Mouse (Mus musculus) right cerebral cortex, postnatal 25 days (tissue): ENCODE measurements around the gene Rarg.

Experiments
- DNase-seq: peaks from one replicate; pipeline ENCODE4 v3.0.0; 2022

Gene Rarg

DNA sequence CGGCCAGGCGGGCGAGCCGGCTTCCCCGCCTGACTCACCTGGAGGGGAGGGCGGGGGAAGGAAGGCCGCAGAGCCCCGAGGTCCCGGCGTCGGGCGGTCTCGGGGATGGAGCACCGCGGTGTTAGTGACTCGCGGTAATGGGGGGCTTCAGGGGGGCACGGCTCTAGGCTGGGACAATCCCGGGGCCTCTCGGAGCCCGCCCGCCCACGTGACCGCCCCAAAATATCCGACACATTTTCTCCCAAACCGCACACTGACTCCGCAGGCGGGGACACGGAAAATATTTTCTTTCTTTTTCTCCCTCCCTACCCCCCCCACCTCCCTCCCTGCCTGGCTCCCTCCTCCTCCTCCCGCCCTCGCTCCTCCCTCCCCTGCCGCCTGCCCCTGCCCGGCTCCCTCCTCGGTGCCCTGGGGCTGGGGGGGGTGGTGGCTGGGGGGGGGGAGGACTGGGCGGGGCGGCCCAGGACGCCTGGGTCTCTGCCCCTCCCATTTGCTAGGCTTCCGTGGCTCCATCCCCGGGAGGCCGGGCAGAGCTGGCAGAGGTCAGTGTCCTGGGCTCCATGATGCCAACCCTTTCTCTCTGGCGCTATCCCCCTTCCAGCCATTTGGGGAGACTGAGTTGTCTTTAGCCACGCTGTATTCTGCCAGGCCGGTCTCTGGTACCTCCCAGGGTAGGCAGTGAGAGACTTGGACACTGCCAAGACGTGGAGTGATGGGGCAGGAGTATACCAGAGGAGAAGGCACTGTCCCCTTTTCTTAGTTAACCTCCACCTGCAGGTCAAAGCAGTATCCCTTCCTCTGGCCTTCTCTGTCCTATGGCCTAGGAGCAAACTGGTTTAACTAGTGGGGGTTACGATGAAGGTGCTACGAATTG lies at the start of gene Rarg:
Gene Rarg (minus strand): TSS at position 316 of the 874 bp plus-strand sequence.
- DNase-seq, result peak; percentile 27

DNA sequence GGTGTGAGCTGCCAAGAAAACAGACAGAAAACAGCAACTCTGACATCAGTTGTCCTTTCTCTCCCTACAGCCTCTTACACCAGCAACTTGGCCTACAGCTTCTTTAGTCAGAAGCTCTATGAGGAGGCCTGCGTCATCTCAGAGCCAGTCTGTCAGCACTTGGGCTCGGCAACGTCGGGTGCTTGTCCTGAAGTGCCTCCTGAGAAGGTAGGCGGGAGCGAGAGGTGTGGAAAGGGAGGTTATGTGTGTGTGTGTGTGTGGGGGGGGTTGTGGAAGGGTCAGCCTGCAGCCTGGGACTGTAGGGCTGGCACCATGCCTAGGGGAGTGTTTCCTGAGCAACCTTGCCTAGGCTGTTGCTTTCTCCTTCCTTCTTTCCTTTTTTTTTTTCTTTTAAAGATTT lies 45.2 kb upstream of the Rarg start:
- no peak for DNase-seq

DNA sequence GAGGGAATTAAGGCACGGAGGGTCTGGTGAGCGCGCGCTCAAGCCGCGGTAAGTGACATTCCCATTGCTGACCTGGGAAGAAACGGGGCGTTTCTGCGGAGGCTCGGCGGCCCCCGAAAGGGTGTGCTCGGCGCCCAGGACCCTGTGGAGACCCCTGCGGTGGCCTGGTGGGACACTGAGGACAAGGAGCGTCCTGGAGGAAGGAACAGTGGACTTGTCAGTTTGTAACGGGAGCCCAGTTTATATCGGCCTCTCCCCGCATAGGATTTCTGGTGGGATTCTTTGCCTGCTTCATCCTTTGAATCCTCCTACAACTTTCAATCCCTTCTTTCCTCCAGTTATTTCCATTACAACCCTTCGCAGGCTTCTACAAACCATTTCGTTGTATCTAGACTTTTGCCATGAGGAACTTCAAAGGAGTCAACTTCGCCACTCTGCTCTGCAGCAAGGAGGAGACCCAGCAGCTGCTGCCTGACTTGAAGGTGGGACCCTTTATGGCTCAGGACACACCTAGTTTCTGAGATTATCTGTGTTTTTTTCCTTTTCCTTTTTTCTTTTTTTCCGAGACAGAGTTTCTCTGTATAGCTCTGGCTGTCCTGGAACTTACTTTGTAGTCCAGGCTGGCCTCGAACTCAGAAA lies 39.2 kb upstream of the Rarg start:
- DNase-seq, result no peak

DNA sequence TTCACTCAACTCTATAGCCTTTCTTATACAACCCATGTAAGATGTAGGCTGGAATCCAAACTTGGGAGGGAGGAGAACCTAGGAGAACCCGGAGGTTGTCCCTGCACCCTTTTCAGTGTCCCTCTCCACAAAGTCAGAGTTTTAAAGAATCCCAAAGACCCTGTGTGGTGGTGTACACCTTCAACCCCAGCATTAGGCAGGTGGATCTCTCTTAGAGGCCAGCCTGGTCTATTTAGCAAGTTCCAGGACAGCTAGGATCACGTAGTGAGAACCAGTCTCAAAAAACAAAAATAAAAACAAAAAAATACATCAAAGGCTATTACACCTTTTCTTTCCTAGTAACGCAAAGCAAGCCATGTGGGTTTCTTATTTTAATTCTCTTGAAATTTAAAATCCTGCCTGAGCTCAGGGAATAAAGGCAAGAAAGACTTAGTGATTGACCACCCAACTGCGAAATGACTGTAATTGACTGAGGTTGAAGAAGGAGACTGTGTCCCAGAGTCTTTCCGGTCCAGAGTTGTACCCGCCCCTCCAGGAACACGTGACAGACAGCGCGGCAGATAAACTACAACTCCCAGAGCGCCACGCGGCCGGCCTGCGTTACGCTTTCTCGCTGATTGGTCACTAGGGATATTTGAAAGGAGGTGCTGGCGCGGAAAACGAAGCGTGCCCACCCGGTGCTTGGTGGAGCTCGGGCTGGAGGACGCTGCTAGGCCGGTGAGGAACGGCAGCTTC lies 38.5 kb upstream of the Rarg start, which contains the start of gene Espl1:
Gene Espl1 (plus strand): TSS at position 634 of the 735 bp plus-strand sequence.
- peak; percentile 92 for DNase-seq

DNA sequence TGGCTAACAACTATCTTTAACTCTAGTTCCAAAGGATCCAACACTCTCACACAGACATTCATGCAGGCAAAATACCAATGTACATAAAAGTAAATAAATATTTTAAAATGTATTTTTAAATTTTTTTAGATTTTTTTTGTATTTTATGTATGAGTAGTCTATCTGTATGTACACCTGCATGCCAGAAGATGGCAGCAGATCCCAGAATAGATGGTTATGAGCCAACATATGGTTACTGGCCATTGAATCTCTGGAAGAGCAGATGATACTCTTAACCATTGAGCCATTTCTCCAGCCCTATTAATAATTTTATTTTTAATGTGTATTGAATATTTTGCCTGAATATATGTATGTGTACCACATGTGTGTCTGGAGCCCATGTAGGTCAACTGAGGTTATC lies 30.1 kb upstream of the Rarg start:
- no peak for DNase-seq

DNA sequence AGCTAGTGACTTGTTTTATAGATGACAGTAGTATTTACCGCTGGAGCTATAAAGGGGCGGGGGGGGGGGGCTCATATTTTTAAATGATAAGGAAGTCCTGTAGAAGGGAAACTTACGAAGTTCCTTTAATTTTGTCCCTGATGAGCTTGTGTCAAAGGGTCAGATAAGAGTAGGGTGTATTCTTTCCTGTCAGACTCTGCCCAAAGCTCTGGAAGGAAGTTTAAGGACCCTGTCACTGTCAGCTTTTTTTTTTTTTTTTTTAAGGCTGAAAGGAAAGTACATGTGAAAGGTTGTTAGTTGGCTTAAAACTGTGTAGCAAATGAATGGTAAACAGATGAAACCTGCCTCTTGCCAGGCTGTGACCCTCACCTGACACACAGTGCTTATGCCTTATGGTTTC lies 26.3 kb upstream of the Rarg start:
- no peak for DNase-seq

DNA sequence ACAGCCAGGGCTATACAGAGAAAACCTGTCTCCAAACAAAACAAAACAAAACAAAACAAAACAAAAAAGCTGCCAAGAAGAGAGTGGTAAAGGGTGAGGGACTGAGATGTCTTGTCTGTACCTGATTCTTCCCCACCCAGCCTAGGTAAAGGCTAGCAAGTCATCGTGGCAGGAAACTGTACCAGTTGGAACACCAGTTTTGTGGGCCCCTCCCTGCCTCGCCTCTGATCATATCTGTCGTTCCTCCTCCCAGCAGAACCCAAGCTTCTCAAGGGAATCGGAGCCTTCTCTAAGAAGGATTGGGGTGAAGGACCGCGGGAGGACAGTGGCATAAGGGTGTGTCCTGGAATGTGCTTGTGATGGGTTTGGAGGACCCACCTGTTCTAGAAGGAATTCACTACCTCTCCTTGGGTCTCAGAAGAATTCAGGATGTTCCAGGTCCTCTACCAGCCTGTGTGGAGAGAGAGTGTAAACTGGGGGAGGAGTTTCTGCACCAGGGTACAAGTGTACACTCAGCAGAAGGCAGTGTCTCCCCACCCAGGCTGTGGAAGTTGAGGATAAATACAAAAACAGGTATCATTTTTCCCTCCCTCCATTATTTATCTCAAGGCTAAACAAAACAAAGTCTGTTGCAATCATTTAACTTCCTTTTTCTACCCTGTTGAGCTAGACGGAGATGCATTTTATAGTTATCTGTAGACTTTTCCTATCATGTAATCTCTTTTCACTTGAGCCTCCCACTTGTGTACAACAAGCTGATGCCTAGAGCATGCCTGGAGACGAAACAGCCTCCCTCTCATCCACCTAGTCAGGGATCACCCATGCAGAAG lies 25.4 kb upstream of the Rarg start:
- no peak for DNase-seq

DNA sequence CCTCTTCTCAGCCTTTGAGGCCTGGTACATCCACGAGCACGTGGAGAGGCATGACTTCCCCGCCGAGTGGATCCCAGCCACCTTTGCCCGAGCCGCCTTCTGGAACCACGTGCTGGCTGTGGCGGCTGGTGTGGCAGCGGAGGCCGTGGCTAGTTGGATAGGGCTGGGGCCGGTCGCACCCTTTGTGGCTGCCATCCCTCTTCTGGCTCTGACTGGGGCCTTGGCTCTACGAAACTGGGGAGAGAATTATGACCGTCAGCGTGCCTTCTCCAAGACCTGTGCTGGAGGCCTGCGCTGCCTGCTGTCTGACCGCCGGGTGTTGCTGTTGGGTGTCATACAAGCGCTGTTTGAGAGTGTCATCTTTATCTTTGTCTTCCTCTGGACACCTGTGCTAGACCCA lies 23.3 kb upstream of the Rarg start:
- no peak for DNase-seq

DNA sequence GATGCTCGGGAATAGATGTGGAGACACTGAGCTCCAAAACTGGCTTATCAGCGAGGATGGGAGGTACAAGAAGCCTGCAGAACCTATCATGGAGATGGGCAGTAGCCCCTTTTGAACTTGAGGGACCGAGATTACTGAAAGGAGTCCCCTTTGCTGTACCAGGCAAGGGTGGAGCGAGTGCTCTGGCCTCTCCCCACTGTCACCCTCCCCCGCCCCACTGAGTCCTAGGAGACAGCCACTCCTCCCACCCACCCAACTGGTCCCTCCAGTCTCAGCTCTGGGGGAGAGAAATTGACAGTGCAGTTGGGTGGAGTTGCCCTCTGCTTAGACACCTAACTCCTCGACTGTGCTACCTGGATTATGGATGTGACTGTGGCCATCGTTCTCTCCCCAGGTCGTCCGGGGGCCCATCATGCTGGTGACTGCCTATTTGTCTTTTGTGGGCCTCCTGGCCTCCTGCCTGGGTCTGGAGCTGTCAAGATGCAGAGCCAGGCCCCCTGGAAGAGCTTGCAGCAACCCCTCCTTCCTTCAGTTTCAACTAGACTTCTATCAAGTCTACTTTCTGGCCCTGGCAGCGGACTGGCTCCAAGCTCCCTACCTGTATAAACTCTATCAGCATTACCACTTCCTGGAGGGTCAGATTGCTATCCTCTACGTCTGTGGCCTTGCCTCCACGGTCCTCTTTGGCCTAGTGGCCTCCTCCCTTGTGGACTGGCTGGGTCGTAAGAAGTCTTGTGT lies 22.6 kb upstream of the Rarg start:
- DNase-seq, result no peak

DNA sequence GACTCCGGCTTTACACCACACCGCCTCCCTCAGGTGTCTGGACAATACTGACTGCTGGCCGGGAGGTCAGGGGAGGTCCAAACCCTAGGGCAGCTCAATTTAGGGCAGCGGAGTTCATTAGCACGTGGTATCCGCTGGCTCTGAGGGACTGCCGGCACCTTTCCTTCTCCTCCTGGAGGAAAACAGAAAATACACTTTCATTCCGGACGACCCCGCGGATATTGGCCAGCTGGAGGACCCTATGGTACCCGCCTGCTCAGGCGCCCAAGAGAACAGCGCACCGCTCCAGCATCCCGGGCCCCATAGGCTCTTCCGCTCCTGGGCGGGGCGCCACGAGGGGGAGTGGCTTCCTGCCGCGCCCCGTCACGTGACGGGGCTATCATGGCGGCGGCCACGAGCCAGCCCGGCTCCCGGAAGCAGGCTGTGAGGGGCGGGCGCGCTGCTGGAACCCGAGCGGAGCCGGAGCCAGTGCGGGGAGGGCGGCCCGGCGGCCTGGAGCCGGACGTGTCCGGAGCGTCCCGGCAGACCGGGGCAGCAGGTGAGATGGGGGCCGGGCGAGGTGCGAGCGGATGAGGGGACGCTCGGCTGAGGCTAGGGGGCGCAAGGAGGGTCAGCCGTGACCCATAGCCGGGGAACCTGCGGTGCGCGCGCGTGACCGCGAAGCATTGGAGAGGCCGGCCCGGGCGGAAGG lies 21.9 kb upstream of the Rarg start, which contains the start of gene Mfsd5:
Gene Mfsd5 (plus strand): TSS at position 363 of the 691 bp plus-strand sequence.
- peak; percentile 85 for DNase-seq

DNA sequence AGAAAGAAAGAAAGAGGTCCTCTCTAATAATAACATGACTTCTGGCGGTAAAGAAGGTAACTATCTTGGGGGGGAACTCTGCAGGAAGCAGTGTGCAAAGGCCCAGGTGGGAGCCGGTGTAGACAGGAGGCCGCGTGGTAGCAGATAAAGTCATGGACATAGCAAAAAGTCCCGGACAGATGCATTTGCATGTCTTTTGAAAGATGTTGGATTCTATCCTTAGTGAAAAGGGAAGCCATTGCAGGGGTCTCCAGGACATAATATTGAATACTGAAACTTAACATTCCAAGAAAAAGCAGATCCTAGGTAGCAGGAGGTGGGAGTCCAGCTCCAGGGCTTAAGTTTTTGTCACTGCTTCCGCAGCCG lies 21.4 kb upstream of the Rarg start:
- DNase-seq, result no peak

DNA sequence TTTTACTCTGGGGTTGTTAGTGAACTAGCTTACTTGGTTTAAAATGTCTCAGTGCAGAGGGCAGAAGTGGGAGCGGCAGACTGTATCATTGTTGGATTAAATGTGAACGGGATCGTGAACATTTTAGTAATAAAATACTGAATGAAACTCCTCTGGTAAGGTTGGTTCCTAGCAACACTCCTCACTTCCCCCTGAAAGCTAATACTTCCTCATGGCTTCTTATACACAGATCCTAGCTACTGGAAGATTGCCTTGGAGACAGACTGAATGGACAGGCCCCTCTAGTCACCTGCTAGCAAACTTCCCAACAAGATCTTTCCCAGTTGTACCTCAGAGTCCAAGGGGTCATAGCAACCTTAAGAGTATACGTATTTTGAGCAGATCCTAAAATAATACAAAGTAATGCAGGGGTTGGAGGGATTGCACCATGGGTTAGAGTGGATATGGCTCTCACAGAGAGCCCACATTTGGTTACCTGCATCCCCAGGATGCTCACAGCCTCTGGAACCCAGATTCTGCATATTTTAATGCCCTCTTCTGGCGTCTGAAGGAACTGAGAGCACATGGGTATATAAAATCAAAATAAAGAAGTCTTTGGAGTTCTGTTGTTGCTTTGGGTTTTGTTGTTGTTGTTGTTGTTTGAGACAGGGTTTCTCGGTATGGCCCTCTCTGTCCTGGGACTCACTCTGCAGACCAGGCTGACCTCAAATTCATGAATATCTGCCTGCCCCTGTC lies 16.8 kb upstream of the Rarg start:
- DNase-seq, result no peak

DNA sequence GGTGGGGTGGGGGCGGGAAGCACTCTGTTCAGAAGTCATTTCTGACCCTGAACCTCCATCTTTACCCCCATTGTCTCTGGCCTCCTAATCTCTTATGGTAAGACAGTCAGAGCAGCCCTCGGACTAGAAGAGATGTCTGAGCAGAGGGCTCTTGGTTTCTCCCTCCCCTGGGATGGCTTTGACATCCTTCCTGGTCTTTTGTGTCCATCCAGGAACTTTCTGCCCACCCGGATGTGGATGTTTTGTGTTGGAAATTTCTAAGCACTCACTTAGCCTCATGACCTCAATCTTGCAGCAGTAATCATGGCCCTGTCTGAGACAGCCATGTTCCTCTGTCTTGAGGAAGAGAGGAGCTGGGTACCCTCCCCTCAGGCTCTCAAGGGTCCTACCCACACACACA lies 14.1 kb upstream of the Rarg start:
- DNase-seq, result no peak

DNA sequence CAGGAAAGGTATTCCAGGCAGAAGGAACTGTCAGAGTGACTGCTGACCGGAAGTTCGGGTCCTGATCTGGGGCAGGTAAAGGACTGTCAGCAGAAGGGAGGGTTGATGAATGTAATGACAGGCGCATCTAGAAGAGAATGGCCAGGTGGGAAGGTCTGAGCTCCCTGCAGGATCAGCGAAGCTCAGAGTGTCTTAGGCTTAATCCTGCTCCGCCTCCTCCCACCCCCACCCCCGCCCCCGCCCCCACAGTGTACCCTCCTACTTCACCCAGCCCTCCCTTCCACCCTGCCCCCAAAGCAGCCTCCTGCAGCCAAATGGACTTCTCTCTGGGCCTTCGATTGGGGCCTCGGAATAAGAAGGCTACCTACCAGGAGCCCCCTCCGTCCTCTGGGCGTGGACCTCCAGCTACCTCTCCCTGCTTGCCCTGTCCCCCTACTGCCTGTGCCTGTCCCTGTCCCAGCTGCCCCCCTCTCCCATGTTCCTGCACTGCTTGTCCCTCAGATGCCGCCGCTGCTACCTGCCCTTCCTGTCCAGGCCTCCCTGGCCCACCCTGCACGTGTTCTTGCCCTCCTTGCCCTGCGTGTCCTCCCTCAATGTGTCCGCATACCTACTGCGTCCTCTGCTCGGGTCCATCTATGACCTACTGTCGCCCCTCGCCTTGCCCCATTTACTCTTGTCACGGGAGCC lies 13.1 kb upstream of the Rarg start, which contains the start of gene Gm9918:
Gene Gm9918 (plus strand): TSS at position 290 of the 687 bp plus-strand sequence.
- DNase-seq, result no peak

DNA sequence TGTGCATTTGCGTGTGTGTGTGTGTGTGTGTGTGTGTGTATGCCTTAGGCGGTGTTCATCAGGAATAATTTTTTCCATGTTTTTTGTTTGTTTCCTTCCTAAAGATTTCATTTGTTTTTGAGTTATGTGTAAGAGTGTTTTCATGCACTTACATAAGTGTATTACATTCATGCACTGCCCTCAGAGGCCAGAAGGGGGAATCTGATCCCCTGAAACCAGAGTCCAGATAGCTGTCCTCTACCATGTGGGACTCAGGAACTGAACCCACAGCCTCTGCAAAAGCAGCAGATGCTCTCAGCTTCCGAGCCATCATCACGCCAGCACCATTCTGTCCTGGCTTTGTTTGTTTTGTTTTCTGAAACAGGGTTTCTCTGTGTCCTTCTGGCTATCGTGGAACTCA lies 8.2 kb upstream of the Rarg start:
- no peak for DNase-seq

DNA sequence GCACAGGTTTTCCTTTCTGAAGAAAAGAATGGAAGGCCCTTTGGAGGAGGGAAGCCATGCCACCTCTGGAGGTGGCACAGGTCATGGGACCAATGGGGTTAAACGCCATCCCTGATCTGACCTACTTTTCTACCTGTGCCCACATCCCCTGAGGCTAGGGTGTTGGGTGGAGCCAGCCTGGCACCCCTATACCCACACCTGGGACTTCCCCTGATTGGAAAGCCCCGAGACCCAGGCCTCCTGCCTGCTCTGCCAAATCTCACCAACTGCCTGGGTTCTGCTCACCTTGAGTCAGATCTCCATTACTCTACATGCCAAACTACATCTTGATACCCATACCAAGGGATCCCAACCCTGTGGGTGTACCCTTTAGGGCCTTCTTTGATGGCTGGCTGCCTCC lies 5.7 kb upstream of the Rarg start:
- DNase-seq, result no peak

DNA sequence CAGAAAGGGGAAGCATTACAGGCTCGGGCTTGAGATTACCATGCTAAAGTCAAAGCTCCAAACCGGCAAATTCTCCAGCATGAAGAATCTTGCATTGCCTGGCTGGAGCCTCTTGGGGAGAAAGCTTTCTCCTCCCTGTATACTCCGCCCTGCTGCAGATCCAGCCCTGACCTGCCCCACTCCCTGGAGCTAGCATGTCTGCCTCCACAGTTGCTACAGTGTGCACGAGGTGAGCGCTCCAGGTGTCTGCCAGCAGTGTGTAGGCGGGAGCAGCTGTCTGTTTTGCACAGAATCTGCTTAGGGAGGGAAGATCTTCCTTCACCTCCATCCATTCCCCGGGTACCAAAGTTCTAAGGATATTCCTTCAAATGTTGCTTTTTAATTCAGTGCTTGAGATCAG lies 5.3 kb upstream of the Rarg start:
- peak; percentile 52 for DNase-seq

DNA sequence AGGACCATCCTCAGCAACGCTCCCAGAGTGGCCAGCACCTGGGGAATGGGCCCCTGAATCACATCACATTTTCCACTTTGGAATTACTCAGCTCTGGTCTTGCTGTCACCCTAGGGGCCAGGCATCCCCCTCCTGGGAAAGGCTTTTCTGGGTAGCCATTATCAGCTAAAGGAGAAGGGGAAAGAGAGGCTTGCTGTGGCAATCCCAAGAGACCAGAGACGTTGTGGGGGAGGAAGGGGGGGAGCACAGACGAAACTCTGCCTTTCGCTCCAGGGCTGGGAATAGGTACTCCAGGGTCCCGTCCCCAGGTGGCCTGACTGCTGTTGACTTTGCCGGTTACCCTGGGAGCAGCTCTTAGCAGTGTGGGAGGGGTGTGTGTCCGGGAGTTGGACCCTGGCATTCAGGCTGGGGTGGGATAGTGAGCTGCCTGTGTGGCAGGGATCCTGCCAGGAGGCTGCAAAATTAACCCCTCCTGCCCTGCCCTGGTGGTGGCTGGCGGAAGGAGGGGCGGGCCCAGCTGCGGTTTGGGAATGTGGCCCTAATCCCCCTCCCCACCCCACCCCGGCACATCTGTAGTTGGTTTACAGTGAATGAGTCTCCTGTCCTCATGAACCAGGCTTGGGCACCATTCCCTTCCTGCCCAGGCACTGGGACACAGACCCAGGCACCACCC lies 1.4 kb upstream of the Rarg start:
- DNase-seq, result no peak

DNA sequence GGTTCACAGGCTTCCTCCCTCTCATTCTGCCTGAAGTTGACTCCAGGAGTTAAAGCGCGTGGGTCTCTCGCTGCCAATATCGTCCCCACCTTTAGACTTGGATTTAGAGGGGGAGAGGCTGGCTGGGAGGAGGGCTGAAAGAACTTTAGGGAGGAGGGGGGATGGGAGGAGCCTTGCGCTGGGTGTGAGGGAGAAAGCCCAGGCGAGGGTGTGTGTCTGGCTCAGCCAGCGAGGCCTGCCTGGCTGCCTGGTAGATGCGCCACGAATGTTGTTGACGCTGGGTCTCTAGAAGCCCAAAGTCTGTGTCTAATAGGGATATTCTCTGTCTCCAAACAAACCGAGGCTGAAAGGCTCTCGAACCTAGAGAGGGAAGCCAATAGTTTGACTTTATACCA lies 756 bp upstream of the Rarg start:
- DNase-seq, result peak; percentile 36
